Mouse (Mus musculus) cerebellum, postnatal 25 days (tissue): ENCODE measurements around the gene Lax1.
A peak's percentile ranks its signal among the peaks of the same experiment; 100 is the strongest.

Experiments used
- DNase-seq, 2 experiments: peaks; one replicate each; pipeline ENCODE4 v3.0.0; 2021; ENCODE audit warnings: mixed read lengths in 2 of 2

Lax1 gene

GRCm38 (mm10) chr1:133689897-133690296 is at the start of gene Lax1:
TSS of gene Lax1 (minus strand) at chr1:133690108.
- DNase-seq = no peak

GRCm38 (mm10) chr1:133736664-133737063 is 46.8 kb upstream of the Lax1 start:
- peak in 1 of 2 experiments; percentile 19 for DNase-seq

- peak; percentile 81 to 85 for DNase-seq
Measured at GRCm38 (mm10) chr1:133735995-133736652, 46.2 kb upstream of the Lax1 start.

GRCm38 (mm10) chr1:133732814-133733213 is 42.9 kb upstream of the Lax1 start:
- no peak for DNase-seq

- DNase-seq = no peak
Measured at GRCm38 (mm10) chr1:133728339-133728738, 38.4 kb upstream of the Lax1 start.

- no peak for DNase-seq
Measured at GRCm38 (mm10) chr1:133720342-133720741, 30.4 kb upstream of the Lax1 start.

- DNase-seq = peak in 1 of 2 experiments; percentile 26
Measured at GRCm38 (mm10) chr1:133718786-133719185, 28.9 kb upstream of the Lax1 start.

GRCm38 (mm10) chr1:133718296-133718695 is 28.4 kb upstream of the Lax1 start:
- no peak for DNase-seq

- peak in 1 of 2 experiments; percentile 21 for DNase-seq
Measured at GRCm38 (mm10) chr1:133716464-133716863, 26.6 kb upstream of the Lax1 start.

- peak in 1 of 2 experiments; percentile 33 for DNase-seq
Measured at GRCm38 (mm10) chr1:133715191-133715590, 25.3 kb upstream of the Lax1 start.

GRCm38 (mm10) chr1:133713009-133713370 is 23.1 kb upstream of the Lax1 start:
- no peak for DNase-seq

- DNase-seq = no peak
Measured at GRCm38 (mm10) chr1:133712288-133713008, 22.5 kb upstream of the Lax1 start.

GRCm38 (mm10) chr1:133711376-133711775 is 21.5 kb upstream of the Lax1 start:
- DNase-seq = no peak

GRCm38 (mm10) chr1:133710895-133711294 is 21.0 kb upstream of the Lax1 start:
- DNase-seq = no peak

GRCm38 (mm10) chr1:133709292-133709691 is 19.4 kb upstream of the Lax1 start:
- no peak for DNase-seq

- DNase-seq = peak in 1 of 2 experiments; percentile 20
Measured at GRCm38 (mm10) chr1:133701824-133702223, 11.9 kb upstream of the Lax1 start.

GRCm38 (mm10) chr1:133697935-133698620 is 8.2 kb upstream of the Lax1 start:
- no peak for DNase-seq

GRCm38 (mm10) chr1:133695901-133696300 is 6.0 kb upstream of the Lax1 start:
- peak in 1 of 2 experiments; percentile 25 for DNase-seq

GRCm38 (mm10) chr1:133694876-133695275 is 5.0 kb upstream of the Lax1 start:
- DNase-seq = no peak

- DNase-seq = no peak
Measured at GRCm38 (mm10) chr1:133694301-133694700, 4.4 kb upstream of the Lax1 start.

GRCm38 (mm10) chr1:133693536-133694114 is 3.7 kb upstream of the Lax1 start:
- no peak for DNase-seq

- DNase-seq = no peak
Measured at GRCm38 (mm10) chr1:133692195-133692594, 2.3 kb upstream of the Lax1 start.

- no peak for DNase-seq
Measured at GRCm38 (mm10) chr1:133691046-133691445, 1.1 kb upstream of the Lax1 start.
